Mouse (Mus musculus): ENCODE measurements around the gene Atpaf1. TPM values are rescaled to one million over a fixed set of nuclear protein-coding genes. Genes with fewer than 3 reads are reported as not detected.

Atpaf1 gene
- polyA plus RNA-seq (2014; fragmentation: Nextera tagmentation; extraction: Ambion mirVana): 48.1 and 65.1 TPM in 2 replicates

- Histone ChIP-seq H3K9me3 (ENCODE audit: control insufficient read depth, low read depth, low read length) (no peaks in the 10 kb centered on the region), H3K9ac (replicated peaks; ENCODE audit: low read depth, low read length) (peak within 1 kb of the TSS; percentile 72), H3K27ac (ENCODE audit: low read length) (peak within 1 kb of the TSS; percentile 49; the same call in 1 of the 2 replicates), H3K4me3 (ENCODE audit: low read depth, low read length) (peak within 1 kb of the TSS; percentile 73), H3K27me3 (ENCODE audit: control insufficient read depth, insufficient read depth, low read length) (no peaks in the 10 kb centered on the region), H3K36me3 (ENCODE audit: control insufficient read depth, insufficient read depth, low read length) (peaks cover 5% of the 10 kb centered on the region; the same call in 1 of the 2 replicates), H3K4me2 (replicated peaks; ENCODE audit: low read depth, low read length) (peak within 1 kb of the TSS; percentile 50), H3K4me1 (ENCODE audit: control insufficient read depth, insufficient read depth, low read length) (0 out of 2 replicates have a peak, but pooled peaks cover 3% of the 10 kb centered on the region)
- ATAC-seq (ENCODE audit: insufficient number of reproducible peaks, insufficient read depth, low FRiP score, low read depth): peak; percentile 86
- under 1% methylated on average over 54 of the region's 69 CpGs for WGBS
Observed at GRCm38 (mm10) chr4:115784769-115785510, at the start of gene Atpaf1. Gene Atpaf1 (plus strand): TSS chr4:115784812.

GRCm38 (mm10) chr4:115734867-115735266, 49.7 kb upstream of the Atpaf1 start:
- H3K4me2 ChIP-seq (replicated peaks; ENCODE audit: low read depth, low read length): no peak overlapping the region
- WGBS: 58% methylated on average over 4 of the region's 4 CpGs
- no peaks in the 10 kb centered on the region; the same call in 1 of the 2 replicates for H3K36me3 ChIP-seq (ENCODE audit: control insufficient read depth, insufficient read depth, low read length)
- peaks cover 14% of the 10 kb centered on the region for H3K4me1 ChIP-seq (ENCODE audit: control insufficient read depth, insufficient read depth, low read length)
- no peaks in the 10 kb centered on the region for H3K9me3 ChIP-seq (ENCODE audit: control insufficient read depth, low read depth, low read length)
- H3K27ac ChIP-seq (ENCODE audit: low read length): no peak overlapping the region
- H3K9ac ChIP-seq (replicated peaks; ENCODE audit: low read depth, low read length): no peak overlapping the region
- H3K4me3 ChIP-seq (ENCODE audit: low read depth, low read length): no peak overlapping the region
- no peak for ATAC-seq (ENCODE audit: insufficient number of reproducible peaks, insufficient read depth, low FRiP score, low read depth)
- no peaks in the 10 kb centered on the region for H3K27me3 ChIP-seq (ENCODE audit: control insufficient read depth, insufficient read depth, low read length)

- Histone ChIP-seq H3K4me2 (replicated peaks; ENCODE audit: low read depth, low read length) (peak within 1 kb of the TSS; percentile 55), H3K36me3 (ENCODE audit: control insufficient read depth, insufficient read depth, low read length) (peaks cover 7% of the 10 kb centered on the region), H3K9me3 (ENCODE audit: control insufficient read depth, low read depth, low read length) (no peaks in the 10 kb centered on the region), H3K4me1 (ENCODE audit: control insufficient read depth, insufficient read depth, low read length) (peaks cover 14% of the 10 kb centered on the region), H3K4me3 (ENCODE audit: low read depth, low read length) (peak within 1 kb of the TSS; percentile 71), H3K27ac (ENCODE audit: low read length) (peak within 1 kb of the TSS; percentile 80; the same call in 1 of the 2 replicates), H3K9ac (replicated peaks; ENCODE audit: low read depth, low read length) (peak within 1 kb of the TSS; percentile 54), H3K27me3 (ENCODE audit: control insufficient read depth, insufficient read depth, low read length) (no peaks in the 10 kb centered on the region)
- ATAC-seq (ENCODE audit: insufficient number of reproducible peaks, insufficient read depth, low FRiP score, low read depth): peak; percentile 99
- under 1% methylated on average over 44 of the region's 45 CpGs for WGBS
Observed at GRCm38 (mm10) chr4:115737551-115738041, 47.0 kb upstream of the Atpaf1 start, which contains the start of gene Efcab14. Gene Efcab14 (plus strand): TSS chr4:115737744.

GRCm38 (mm10) chr4:115738481-115738985, 46.1 kb upstream of the Atpaf1 start:
- WGBS: 41% methylated on average over 13 of the region's 13 CpGs

GRCm38 (mm10) chr4:115742658-115743057, 42.0 kb upstream of the Atpaf1 start:
- Histone ChIP-seq H3K36me3 (ENCODE audit: control insufficient read depth, insufficient read depth, low read length) (peaks cover 10% of the 10 kb centered on the region), H3K4me2 (replicated peaks; ENCODE audit: low read depth, low read length) (no peak overlapping the region), H3K27me3 (ENCODE audit: control insufficient read depth, insufficient read depth, low read length) (no peaks in the 10 kb centered on the region), H3K27ac (ENCODE audit: low read length) (no peak overlapping the region), H3K4me1 (ENCODE audit: control insufficient read depth, insufficient read depth, low read length) (peaks cover 14% of the 10 kb centered on the region), H3K9ac (replicated peaks; ENCODE audit: low read depth, low read length) (no peak overlapping the region), H3K4me3 (ENCODE audit: low read depth, low read length) (no peak overlapping the region), H3K9me3 (ENCODE audit: control insufficient read depth, low read depth, low read length) (no peaks in the 10 kb centered on the region)
- no peak for ATAC-seq (ENCODE audit: insufficient number of reproducible peaks, insufficient read depth, low FRiP score, low read depth)

More at GRCm38 (mm10) chr4:115738481-115738985, 46.1 kb upstream of the Atpaf1 start:
- H3K36me3 ChIP-seq (ENCODE audit: control insufficient read depth, insufficient read depth, low read length): peaks cover 10% of the 10 kb centered on the region
- H3K4me3 ChIP-seq (ENCODE audit: low read depth, low read length): peak overlapping the region; percentile 71
- H3K27me3 ChIP-seq (ENCODE audit: control insufficient read depth, insufficient read depth, low read length): no peaks in the 10 kb centered on the region
- peaks cover 14% of the 10 kb centered on the region for H3K4me1 ChIP-seq (ENCODE audit: control insufficient read depth, insufficient read depth, low read length)
- peak overlapping the region; percentile 55 for H3K4me2 ChIP-seq (replicated peaks; ENCODE audit: low read depth, low read length)
- no peaks in the 10 kb centered on the region for H3K9me3 ChIP-seq (ENCODE audit: control insufficient read depth, low read depth, low read length)
- peak overlapping the region; percentile 54 for H3K9ac ChIP-seq (replicated peaks; ENCODE audit: low read depth, low read length)
- ATAC-seq (ENCODE audit: insufficient number of reproducible peaks, insufficient read depth, low FRiP score, low read depth): no peak
- no peak overlapping the region for H3K27ac ChIP-seq (ENCODE audit: low read length)

GRCm38 (mm10) chr4:115743096-115743495, 41.5 kb upstream of the Atpaf1 start:
- no peak overlapping the region for H3K9ac ChIP-seq (replicated peaks; ENCODE audit: low read depth, low read length)
- WGBS: 89% methylated on average over 4 of the region's 4 CpGs
- ATAC-seq (ENCODE audit: insufficient number of reproducible peaks, insufficient read depth, low FRiP score, low read depth): no peak
- H3K36me3 ChIP-seq (ENCODE audit: control insufficient read depth, insufficient read depth, low read length): peaks cover 10% of the 10 kb centered on the region
- H3K4me3 ChIP-seq (ENCODE audit: low read depth, low read length): no peak overlapping the region
- no peak overlapping the region for H3K27ac ChIP-seq (ENCODE audit: low read length)
- H3K4me1 ChIP-seq (ENCODE audit: control insufficient read depth, insufficient read depth, low read length): peaks cover 14% of the 10 kb centered on the region
- no peak overlapping the region for H3K4me2 ChIP-seq (replicated peaks; ENCODE audit: low read depth, low read length)
- H3K27me3 ChIP-seq (ENCODE audit: control insufficient read depth, insufficient read depth, low read length): no peaks in the 10 kb centered on the region
- H3K9me3 ChIP-seq (ENCODE audit: control insufficient read depth, low read depth, low read length): no peaks in the 10 kb centered on the region

- WGBS: 59% methylated on average over 1 of the region's 1 CpGs
Observed at GRCm38 (mm10) chr4:115748181-115748580, 36.4 kb upstream of the Atpaf1 start.

GRCm38 (mm10) chr4:115749336-115749735, 35.3 kb upstream of the Atpaf1 start:
- Histone ChIP-seq H3K27ac (ENCODE audit: low read length) (no peak overlapping the region), H3K4me1 (ENCODE audit: control insufficient read depth, insufficient read depth, low read length) (no peaks in the 10 kb centered on the region), H3K27me3 (ENCODE audit: control insufficient read depth, insufficient read depth, low read length) (no peaks in the 10 kb centered on the region), H3K4me2 (replicated peaks; ENCODE audit: low read depth, low read length) (no peak overlapping the region), H3K9ac (replicated peaks; ENCODE audit: low read depth, low read length) (no peak overlapping the region), H3K36me3 (ENCODE audit: control insufficient read depth, insufficient read depth, low read length) (peaks cover 12% of the 10 kb centered on the region), H3K9me3 (ENCODE audit: control insufficient read depth, low read depth, low read length) (no peaks in the 10 kb centered on the region), H3K4me3 (ENCODE audit: low read depth, low read length) (no peak overlapping the region)
- no peak for ATAC-seq (ENCODE audit: insufficient number of reproducible peaks, insufficient read depth, low FRiP score, low read depth)
- 72% methylated on average over 1 of the region's 1 CpGs for WGBS

More at GRCm38 (mm10) chr4:115748181-115748580, 36.4 kb upstream of the Atpaf1 start:
- ATAC-seq (ENCODE audit: insufficient number of reproducible peaks, insufficient read depth, low FRiP score, low read depth): no peak
- no peaks in the 10 kb centered on the region for H3K9me3 ChIP-seq (ENCODE audit: control insufficient read depth, low read depth, low read length)
- H3K9ac ChIP-seq (replicated peaks; ENCODE audit: low read depth, low read length): no peak overlapping the region
- H3K27me3 ChIP-seq (ENCODE audit: control insufficient read depth, insufficient read depth, low read length): no peaks in the 10 kb centered on the region
- H3K27ac ChIP-seq (ENCODE audit: low read length): no peak overlapping the region
- H3K4me1 ChIP-seq (ENCODE audit: control insufficient read depth, insufficient read depth, low read length): no peaks in the 10 kb centered on the region
- no peak overlapping the region for H3K4me3 ChIP-seq (ENCODE audit: low read depth, low read length)
- H3K4me2 ChIP-seq (replicated peaks; ENCODE audit: low read depth, low read length): no peak overlapping the region
- H3K36me3 ChIP-seq (ENCODE audit: control insufficient read depth, insufficient read depth, low read length): peaks cover 12% of the 10 kb centered on the region
